Mouse (Mus musculus): ENCODE measurements around the gene Rpl18a.

DNA sequence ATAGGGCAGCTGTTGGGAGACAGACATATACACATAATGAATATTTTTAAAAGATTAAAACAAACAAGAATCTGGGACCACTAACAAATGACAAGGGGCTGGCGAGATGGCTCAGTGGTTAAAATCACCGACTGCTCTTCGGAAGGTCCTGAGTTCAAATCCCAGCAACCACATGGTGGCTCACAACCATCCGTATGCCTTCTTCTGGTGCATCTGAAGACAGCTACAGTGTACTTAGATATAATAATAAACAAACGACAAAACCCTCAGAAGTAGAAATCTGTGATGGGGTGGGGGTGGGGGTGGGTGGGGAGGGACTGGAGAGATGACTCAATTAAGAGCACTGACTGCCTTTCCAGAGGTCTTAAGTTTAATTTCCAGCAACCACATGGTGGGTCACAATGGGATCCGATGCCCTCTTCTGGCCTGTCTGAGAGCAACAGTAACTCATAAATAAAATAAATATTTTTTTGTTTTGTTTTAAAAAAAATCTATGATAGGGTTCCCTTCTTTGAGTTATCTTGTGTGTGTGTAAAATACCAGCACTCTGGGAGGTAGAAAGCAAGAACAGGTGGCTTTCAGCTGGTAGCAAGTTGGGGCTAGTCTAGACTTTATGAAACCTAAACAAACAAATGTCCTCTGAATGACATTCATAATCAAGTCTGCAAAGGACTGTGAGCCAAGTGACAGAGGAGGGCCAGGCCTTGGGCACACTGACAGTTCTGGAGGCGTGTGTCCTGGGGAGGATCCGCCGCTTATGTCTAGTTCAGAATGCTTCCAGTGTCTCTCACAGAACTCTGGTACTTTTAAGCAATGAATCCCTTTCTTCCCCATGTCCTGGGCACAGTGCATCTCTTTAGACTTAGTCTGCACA, 23.1 kb upstream of the Rpl18a start:
- no peak for TF ChIP-seq CTCF (IDR thresholded peaks at IDR 0.05; ENCODE audit: low read depth)
- TF ChIP-seq EP300 (IDR thresholded peaks at IDR 0.05; ENCODE audit: low read depth) = no peak

Data from liver, postnatal 0 days (tissue).